10 mouse cellular contexts compared by ENCODE assay signal in genomic region chr5:53525305-53526069, GRCm38 (mm10). TPM values are rescaled to one million over a fixed set of nuclear protein-coding genes. Genes with fewer than 3 reads are reported as not detected.
DNase-seq lines count a peak whose midpoint lies in the region; ATAC-seq and TF ChIP-seq lines count a peak whose summit lies in the region.
"Had no signal": no experiment of that assay in that cellular context is flagged by ENCODE, and none has a peak within 500 bp of the region (broad histone marks: within the 10 kb centered on the region; RNA-seq: fewer than 3 reads in every experiment).

No protein-coding gene starts in this region.

- no peaks in the 10 kb centered on the region for H3K9me3 ChIP-seq in ES-Bruce4 (replicated peaks; ENCODE audit: control insufficient read depth, insufficient read depth, low read length, poor library complexity, severe bottlenecking)
- H3K9me3 ChIP-seq in hindbrain, embryonic 14.5 days (ENCODE audit: control insufficient read depth, low read length) = no peaks in the 10 kb centered on the region
- H3K9me3 ChIP-seq in kidney, embryonic 16.5 days (ENCODE audit: low read length) = no peaks in the 10 kb centered on the region
- H3K9me3 ChIP-seq: lung, embryonic 15.5 days had no signal

- peak overlapping the region; percentile 23 for H3K9ac ChIP-seq in ES-Bruce4 (ENCODE audit: low read depth, poor library complexity, severe bottlenecking)
- peak overlapping the region; percentile 46 for H3K9ac ChIP-seq in hindbrain, embryonic 14.5 days
- no peak overlapping the region for H3K9ac ChIP-seq in kidney, embryonic 16.5 days (replicated peaks; ENCODE audit: low read length)
- H3K9ac ChIP-seq: lung, embryonic 15.5 days had no signal

- 14% methylated on average over 20 of the region's 20 CpGs for WGBS in hindbrain, embryonic 14.5 days
- WGBS in kidney, embryonic 16.5 days = 57% methylated on average over 20 of the region's 20 CpGs

- ATAC-seq in hindbrain, embryonic 14.5 days (ENCODE audit: low FRiP score) = peak; percentile 78
- no peak for ATAC-seq in kidney, embryonic 16.5 days (ENCODE audit: low FRiP score, low TSS enrichment)

- peak overlapping the region; percentile 57 for H3K4me3 ChIP-seq in ES-Bruce4 (ENCODE audit: low read depth, low read length)
- no peak overlapping the region for H3K4me3 ChIP-seq in hindbrain, embryonic 14.5 days (replicated peaks; ENCODE audit: low read length)
- no peak overlapping the region for H3K4me3 ChIP-seq in kidney, embryonic 16.5 days (ENCODE audit: low read length)
- H3K4me3 ChIP-seq: erythroblast, embryonic 14.5 days; lung, embryonic 15.5 days had no signal

- H3K4me1 ChIP-seq in ES-Bruce4 (ENCODE audit: control insufficient read depth, insufficient read depth, low read length) = peaks cover 2% of the 10 kb centered on the region
- H3K4me1 ChIP-seq in hindbrain, embryonic 14.5 days (replicated peaks; ENCODE audit: control insufficient read depth, insufficient read depth, low read length) = peaks cover 15% of the 10 kb centered on the region
- peaks cover 3% of the 10 kb centered on the region; the same call in 1 of the 2 replicates for H3K4me1 ChIP-seq in kidney, embryonic 16.5 days (ENCODE audit: insufficient read depth, low read length)

- no peaks in the 10 kb centered on the region for H3K27me3 ChIP-seq in ES-Bruce4 (ENCODE audit: control insufficient read depth, insufficient read depth, low read length, poor library complexity, severe bottlenecking)
- H3K27me3 ChIP-seq in hindbrain, embryonic 14.5 days (ENCODE audit: control insufficient read depth, insufficient read depth, low read length) = no peaks in the 10 kb centered on the region
- H3K27me3 ChIP-seq in kidney, embryonic 16.5 days (ENCODE audit: insufficient read depth, low read length) = no peaks in the 10 kb centered on the region
- H3K27me3 ChIP-seq: lung, embryonic 15.5 days had no signal

- TF ChIP-seq EP300 in ES-Bruce4 (IDR thresholded peaks at IDR 0.05; ENCODE audit: insufficient read depth, low read depth, low read length) = no peak

- no peak for TF ChIP-seq POLR2A in ES-Bruce4 (IDR thresholded peaks at IDR 0.05; ENCODE audit: insufficient read depth, low read length)

- TF ChIP-seq CTCF in ES-Bruce4 (IDR thresholded peaks at IDR 0.05; ENCODE audit: low read depth, low read length) = no peak

- H3K27ac ChIP-seq in ES-Bruce4 (ENCODE audit: insufficient read depth, low read length) = no peak overlapping the region
- H3K27ac ChIP-seq in hindbrain, embryonic 14.5 days = peak overlapping the region; percentile 27
- H3K27ac ChIP-seq in kidney, embryonic 16.5 days (ENCODE audit: low read length) = no peak overlapping the region
- H3K27ac ChIP-seq: lung, embryonic 15.5 days had no signal

- no peaks in the 10 kb centered on the region for H3K36me3 ChIP-seq in ES-Bruce4 (ENCODE audit: control insufficient read depth, insufficient read depth, low read length, poor library complexity, severe bottlenecking)
- H3K36me3 ChIP-seq in hindbrain, embryonic 14.5 days (replicated peaks; ENCODE audit: control insufficient read depth, insufficient read depth) = no peaks in the 10 kb centered on the region
- H3K36me3 ChIP-seq in kidney, embryonic 16.5 days (ENCODE audit: insufficient read depth, low read length) = no peaks in the 10 kb centered on the region
- H3K36me3 ChIP-seq: lung, embryonic 15.5 days had no signal

- peak; percentile 42 for DNase-seq in embryo, embryonic 10 days (ENCODE audit: low spot score)
- DNase-seq in hindbrain, embryonic 14.5 days (ENCODE audit: low spot score) = peak; percentile 46
- peak; percentile 21 for DNase-seq in mesoderm, embryonic 11.5 days (ENCODE audit: low read depth, low spot score)
- peak; percentile 11 for DNase-seq in testis, postnatal 14 days (ENCODE audit: low spot score)
- DNase-seq in kidney, adult 8-10 months = no peak
- no peak for DNase-seq in urinary bladder, postnatal 36 days (ENCODE audit: low spot score in 2 of 2)

- peak overlapping the region; percentile 47 for H3K4me2 ChIP-seq in hindbrain, embryonic 14.5 days (replicated peaks)
- no peak overlapping the region for H3K4me2 ChIP-seq in kidney, embryonic 16.5 days (replicated peaks; ENCODE audit: low read depth, low read length)
- H3K4me2 ChIP-seq: lung, embryonic 15.5 days had no signal

RNA-seq across cellular contexts. Expression of gene Rbpj, which starts 59.5 kb away (rescaled TPM):
- polyA plus RNA-seq in ES-Bruce4 (2011; ENCODE audit: insufficient read depth, insufficient read length, low read depth, missing spikeins) = 323 and 339 TPM in 2 replicates
- polyA plus RNA-seq in hindbrain, embryonic 14.5 days (2014; fragmentation: Nextera tagmentation; extraction: Ambion mirVana) = 38.8 and 41.7 TPM in 2 replicates
- polyA plus RNA-seq in kidney, embryonic 16.5 days (2015; fragmentation: Nextera tagmentation; extraction: Ambion mirVana) = 33.1 and 35.6 TPM in 2 replicates

Comparison
In these comparisons a context has a peak if more than half of its experiments do, and no peak if none do; other contexts are left out.
1. DNase-seq: peak in embryo, embryonic 10 days (single experiment), hindbrain, embryonic 14.5 days (single experiment), mesoderm, embryonic 11.5 days (single experiment) and testis, postnatal 14 days (single experiment); none in kidney, adult 8-10 months (0 of 2) and urinary bladder, postnatal 36 days (0 of 2).